Mouse (Mus musculus) layer of hippocampus, adult 9-10 months (tissue): ENCODE measurements around the gene Vwf.

ENCODE experiments used
- DNase-seq: peaks from one replicate; pipeline ENCODE4 v3.0.0; 2022; ENCODE audit warnings: low spot score

The Vwf gene

DNA sequence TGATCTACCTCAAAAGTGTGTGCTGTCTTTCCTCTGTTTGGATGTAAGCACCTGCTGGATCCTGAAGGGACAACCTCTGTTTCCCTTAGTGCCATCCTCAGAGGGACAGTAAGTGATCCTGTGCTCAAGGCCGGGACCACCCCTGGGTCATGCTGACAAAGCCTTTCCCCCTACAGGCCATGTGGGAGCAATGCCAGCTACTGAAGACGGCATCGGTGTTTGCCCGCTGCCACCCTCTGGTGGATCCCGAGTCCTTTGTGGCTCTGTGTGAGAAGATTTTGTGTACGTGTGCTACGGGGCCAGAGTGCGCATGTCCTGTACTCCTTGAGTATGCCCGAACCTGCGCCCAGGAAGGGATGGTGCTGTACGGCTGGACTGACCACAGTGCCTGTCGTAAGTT, 41.7 kb downstream of the Vwf start:
- no peak for DNase-seq

GRCm38 (mm10) chr6:125589075-125589474, 42.5 kb downstream of the Vwf start:
- DNase-seq: no peak

GRCm38 (mm10) chr6:125590056-125590455, 43.5 kb downstream of the Vwf start:
- DNase-seq: no peak

GRCm38 (mm10) chr6:125590471-125590870, 43.9 kb downstream of the Vwf start:
- DNase-seq: no peak

DNA sequence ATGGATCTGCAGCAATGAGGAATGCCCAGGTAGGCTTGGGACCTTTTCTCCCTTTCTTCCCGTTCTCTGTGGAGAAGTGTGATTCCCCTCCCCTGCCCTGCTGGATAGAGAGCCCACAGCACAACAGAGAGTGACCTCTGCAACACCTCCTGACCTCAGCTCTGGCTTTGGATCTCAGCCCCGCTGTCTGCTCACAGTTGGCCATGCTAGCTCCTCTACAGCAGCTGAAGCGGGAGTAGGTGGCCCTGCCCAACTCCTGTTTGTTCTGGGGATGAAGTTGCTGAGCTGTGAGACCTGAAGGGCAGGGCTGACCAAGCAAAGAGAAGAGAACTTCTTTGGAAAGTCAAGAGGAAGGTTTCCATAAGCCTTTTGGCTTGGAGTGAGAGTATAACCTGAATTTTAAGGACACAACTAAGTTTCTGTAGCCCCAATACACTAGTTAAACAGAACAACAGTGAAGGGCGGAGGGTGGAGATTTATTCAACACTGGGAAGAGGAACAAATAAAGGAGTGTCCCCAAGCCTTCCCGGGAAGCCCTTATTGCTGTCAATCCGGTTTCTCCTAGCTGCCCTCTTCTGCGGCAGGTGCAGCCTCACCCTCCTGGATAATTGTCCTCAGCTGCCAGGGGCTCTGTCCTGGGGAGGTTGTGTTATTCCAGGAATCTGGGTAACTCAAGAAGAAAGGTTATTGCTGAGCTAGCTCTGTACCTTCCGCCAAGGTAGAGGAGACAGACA, 45.2 kb downstream of the Vwf start:
- no peak for DNase-seq

GRCm38 (mm10) chr6:125592536-125592935, 46.0 kb downstream of the Vwf start:
- DNase-seq: no peak

DNA sequence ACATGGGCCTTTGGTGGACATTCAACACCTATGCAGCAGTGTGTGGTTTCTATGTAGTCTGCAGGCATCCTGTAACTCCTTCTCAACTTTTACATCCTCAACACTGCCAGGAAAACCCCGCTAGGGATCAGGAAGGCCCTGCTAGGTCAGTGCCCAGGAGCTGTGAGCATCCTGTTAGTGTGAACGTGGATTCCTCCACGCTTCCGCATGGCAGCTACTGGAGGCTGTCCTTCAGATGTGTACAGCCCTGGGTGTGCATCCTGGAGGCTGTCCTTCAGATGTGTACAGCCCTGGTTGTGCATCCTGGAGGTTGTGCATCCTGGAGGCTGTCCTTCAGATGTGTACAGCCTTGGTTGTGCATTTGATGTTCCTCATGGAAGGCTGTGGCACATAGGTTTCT, 47.7 kb downstream of the Vwf start:
- no peak for DNase-seq

DNA sequence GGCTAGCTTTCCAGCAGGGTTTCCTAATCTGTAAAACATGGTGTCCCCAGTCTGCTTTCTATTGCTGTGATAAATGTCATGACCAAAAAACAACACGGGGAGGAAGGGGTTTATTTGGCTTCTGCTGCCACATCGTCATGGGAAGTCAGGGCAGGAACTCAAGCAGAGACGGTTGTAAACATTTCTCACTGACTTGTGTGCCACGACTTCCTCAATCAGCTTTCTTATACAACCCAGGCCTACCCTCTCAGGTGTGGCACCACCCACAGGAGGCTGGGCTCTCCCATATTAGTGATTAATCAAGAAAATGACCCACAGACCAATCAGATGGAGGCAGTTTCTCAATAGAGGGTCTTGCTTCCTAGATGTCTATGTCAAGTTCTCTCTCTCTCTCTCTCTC, 48.3 kb downstream of the Vwf start:
- DNase-seq: no peak

- DNase-seq: no peak
These were observed 50.2 kb downstream of the Vwf start for GRCm38 (mm10) chr6:125596701-125597318.

DNA sequence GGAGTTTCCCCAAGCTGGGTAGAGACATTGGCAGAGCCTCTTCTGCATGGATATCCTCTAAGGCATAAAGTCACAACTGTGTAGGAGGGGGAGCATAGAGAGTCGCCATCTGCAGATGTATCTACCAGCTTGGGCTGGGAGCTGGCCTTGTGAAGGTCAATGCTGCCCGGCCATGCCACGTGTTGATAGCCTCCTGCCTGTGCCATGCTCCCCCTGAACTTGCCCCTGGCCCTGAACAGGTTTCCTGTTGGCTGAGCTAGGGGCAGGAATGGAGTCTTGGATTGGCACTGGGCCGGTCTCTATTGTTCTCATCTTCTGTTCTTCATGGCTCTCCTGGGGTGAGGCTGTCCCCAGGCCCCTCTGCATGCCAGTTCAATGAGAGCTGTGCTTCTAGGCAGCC, 51.1 kb downstream of the Vwf start:
- DNase-seq: no peak

DNA sequence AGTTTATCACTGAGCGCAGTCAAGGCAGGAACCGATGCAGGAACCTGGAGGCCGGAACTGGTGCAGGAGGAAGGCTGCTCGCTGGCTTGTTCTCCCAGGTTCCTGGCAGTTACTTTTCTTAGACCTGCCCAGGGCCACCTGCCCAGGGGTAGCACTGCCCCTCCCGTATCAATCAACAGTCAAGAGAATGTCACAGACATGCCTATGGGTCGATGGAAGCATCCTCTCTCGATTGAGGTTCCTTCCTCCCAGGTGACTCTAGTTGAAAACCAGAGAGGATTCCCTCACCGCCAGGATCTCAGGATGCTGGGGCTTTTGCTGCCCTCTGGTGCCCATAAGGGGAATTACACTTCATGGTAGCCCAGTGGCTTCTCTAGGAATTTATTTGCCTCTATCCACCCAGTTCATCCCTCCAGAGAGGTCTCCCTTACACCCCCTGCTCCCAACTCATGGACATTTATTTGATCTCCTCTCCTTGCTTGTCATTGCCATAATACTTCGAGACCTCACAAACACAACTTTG, 53.5 kb downstream of the Vwf start:
- peak; percentile 59 for DNase-seq

GRCm38 (mm10) chr6:125600669-125601068, 54.1 kb downstream of the Vwf start:
- DNase-seq: no peak

GRCm38 (mm10) chr6:125601190-125601589, 54.6 kb downstream of the Vwf start:
- DNase-seq: no peak

DNA sequence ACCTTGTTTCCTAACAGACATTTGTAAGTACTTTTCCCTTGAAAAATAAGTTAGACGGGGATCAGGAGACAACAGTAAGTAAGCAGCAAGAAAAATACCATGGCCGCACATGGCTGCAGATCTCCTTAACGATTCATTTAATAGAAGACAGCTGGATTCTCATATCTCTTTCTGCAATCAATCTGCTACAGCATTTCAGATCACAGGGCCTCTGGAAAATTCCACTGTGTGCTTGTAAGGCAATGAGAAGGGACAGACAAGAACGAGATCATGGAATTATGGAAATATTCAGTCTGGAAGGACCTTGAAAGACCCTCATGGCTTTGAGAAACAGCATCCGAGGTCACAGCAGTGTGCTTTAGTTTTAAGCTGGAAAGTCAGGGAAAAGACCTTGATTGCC, 55.2 kb downstream of the Vwf start:
- no peak for DNase-seq

GRCm38 (mm10) chr6:125602354-125602753, 55.8 kb downstream of the Vwf start:
- DNase-seq: no peak

GRCm38 (mm10) chr6:125603234-125603633, 56.7 kb downstream of the Vwf start:
- DNase-seq: peak; percentile 40

DNA sequence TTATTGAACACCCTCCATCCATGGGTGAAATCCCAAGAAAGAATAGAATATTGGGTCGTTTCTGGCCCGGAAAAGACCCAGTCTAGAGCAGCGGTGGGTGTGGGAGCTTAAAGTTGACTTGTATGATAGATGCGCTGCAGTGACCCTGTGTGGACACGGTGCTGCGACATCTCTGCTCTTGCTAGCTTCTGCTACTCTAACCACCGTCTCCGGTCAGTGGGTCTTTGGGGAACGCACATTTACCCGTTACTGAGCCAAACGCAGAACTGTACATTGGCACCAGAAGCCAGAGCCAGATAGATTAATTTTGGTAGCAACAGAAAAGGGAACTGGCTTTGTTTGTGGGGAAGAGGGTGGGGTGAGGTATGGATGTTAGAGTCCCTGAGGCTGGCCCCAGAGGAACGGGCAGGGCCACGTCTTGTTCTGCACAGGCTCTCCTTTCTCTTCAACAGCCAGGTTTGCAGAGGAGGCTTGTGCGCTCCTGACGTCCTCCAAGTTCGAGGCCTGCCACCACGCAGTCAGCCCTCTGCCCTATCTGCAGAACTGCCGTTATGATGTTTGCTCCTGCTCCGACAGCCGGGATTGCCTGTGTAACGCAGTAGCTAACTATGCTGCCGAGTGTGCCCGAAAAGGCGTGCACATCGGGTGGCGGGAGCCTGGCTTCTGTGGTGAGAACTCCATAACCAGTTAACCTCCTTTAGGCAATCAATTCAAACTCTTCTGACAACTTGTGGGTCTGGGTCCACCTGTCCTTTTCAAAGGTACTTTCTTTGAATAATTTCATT, 57.3 kb downstream of the Vwf start:
- no peak for DNase-seq

- DNase-seq: peak; percentile 82
These were observed 58.1 kb downstream of the Vwf start for GRCm38 (mm10) chr6:125604463-125605191.

DNA sequence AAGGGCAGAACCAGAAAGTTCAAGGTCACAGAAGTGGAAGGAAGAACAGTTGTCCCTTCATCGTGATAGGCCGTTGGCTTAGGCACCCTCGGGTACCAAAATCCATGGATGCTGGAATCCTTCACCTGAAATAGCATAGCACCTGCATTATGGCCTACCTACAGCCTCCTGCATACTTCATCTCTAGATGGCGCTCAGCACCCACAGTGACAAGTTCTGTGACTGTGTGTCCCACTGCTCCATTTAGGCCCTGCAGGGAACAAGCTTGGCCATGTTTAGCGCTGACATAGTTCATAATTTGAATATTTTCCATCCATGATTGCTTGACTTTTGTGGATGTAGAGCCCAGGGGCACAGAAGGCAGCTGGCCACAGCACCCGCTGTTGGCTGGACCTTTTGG, 62.5 kb downstream of the Vwf start:
- DNase-seq: no peak

DNA sequence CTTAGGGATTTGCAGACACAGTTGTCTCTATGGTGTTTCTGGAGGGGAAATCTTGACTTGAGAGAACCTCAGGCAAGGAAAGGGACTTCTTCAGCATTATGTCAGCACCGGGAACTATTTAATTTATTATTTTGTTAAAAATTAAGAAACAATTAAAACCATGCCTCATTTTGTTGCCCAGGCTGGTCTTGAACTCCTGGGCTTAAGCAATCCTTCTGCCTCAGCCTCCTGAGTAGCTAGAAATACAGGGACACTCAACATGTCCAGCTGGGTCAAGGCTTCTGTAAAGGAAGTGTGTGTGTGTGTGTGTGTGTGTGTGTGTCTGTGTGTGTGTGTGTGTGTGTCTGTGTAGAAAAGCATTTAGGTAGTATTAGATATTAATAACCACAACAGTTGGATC, 71.3 kb downstream of the Vwf start:
- no peak for DNase-seq

DNA sequence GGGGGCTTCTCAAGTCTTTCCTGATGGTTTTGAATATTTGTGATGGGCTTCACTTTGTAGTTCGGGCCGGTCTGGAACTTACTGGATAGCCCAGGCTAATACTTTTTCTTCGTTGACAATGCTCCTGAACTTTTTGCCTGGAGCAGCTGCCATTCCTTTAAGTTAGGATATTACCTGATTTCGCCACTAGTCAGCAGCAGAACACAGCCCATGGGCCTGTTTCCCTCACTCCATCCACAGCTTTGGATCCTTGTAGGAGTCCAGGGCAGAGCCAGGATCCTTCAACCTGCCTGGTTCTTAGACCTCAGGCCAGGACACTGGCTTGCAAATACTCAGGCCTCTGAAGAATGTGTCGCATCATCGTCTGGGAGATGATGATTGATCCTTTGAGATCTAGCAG, 74.2 kb downstream of the Vwf start:
- no peak for DNase-seq

- no peak for DNase-seq
These were observed 75.9 kb downstream of the Vwf start for GRCm38 (mm10) chr6:125622434-125622833.
